Mouse (Mus musculus) spleen, adult 2 months (tissue): Measurements from ENCODE around the gene Sh3bgrl2.

Source experiments
- CTCF ChIP-seq: fragments of 200-500 bp; IDR thresholded peaks from 2 replicates; pipeline ENCODE4 v1.5.1; 2011; ENCODE audit warnings: mild to moderate bottlenecking, inconsistent platforms; ENCODE audit not compliant: insufficient read depth, insufficient read length, insufficient replicate concordance; ENCODE audit errors: extremely low read depth
- POLR2A ChIP-seq: fragments of 200-500 bp; IDR thresholded peaks from 2 replicates; pipeline ENCODE4 v1.6.1; 2011; ENCODE audit warnings: low read depth, low read length, inconsistent platforms

GRCm38 (mm10) chr9:83663981-83664897 is 116.1 kb downstream of the Sh3bgrl2 start:
- TF ChIP-seq CTCF: no peak
- no peak for TF ChIP-seq POLR2A
